Mouse (Mus musculus) brown adipose tissue, adult 24 weeks (tissue): ENCODE measurements at regions not wholly inside any gene's neighbourhood (a gene's known extent, or its start where the extent isn't known, plus 50 kb on each side); places are given as distances from the start of the nearest gene placed in this dataset.

Source experiments
- H3K27ac ChIP-seq: fragments of 200-500 bp; replicated peaks from 2 replicates; pipeline ENCODE4 v1.5.1; 2012; ENCODE audit warnings: low read depth, mild to moderate bottlenecking, low read length
- H3K4me1 ChIP-seq: fragments of 200-500 bp; 2 replicates; pipeline ENCODE4 v1.6.1; 2012; ENCODE audit warnings: low read length, mixed read lengths; ENCODE audit not compliant: control insufficient read depth, insufficient read depth, insufficient read length
- H3K4me3 ChIP-seq: fragments of 200-500 bp; 2 replicates; pipeline ENCODE4 v1.5.1; 2012; ENCODE audit warnings: low read depth, mild to moderate bottlenecking, low read length, moderate library complexity; ENCODE audit not compliant: insufficient read depth

DNA sequence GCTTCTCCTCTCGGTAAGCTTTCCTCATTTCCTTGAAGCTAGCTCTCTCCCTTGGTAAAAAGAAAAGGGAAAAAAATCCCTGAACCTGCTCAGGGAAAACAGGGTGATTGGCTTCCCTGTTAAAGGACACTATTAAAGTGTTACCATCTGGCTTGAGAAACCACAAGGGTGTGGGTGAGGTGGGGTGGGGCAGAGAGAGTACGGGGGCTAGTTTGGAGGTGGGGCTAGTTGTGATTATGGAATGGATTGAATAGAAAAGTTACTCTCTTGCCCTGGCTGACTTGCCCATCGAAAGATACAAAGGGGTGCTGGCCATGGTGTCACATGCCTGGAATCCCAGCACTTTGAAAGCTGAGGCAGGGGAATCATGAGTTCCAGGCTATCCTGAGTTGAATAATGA lies 94.2 kb upstream of the Arhgap32 start:
- H3K4me3 ChIP-seq = no peak overlapping the region
- peak overlapping the region; percentile 93 for H3K27ac ChIP-seq
- H3K4me1 ChIP-seq = peaks cover 6% of the 10 kb centered on the region

DNA sequence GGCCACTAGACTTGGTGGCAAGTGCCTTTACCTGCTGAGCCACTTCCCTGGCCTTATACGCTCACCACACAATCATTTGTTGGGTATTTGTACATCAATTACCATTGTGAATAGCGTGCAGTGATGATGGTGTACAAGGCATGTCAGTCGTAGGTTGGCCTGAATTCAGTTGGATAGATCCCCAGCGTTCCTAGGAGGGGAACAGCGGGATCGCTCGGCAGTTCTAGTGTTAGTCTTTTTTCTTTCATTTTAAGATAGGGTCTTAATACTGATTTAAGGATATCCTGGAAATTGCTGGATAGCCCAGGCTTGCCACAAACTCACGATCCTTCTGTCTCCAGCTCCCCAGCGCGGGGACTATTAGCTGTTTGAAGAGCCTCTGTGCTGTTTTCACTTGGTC lies 92.9 kb upstream of the Arhgap32 start:
- peaks cover 6% of the 10 kb centered on the region for H3K4me1 ChIP-seq
- H3K27ac ChIP-seq = no peak overlapping the region
- H3K4me3 ChIP-seq = no peak overlapping the region

DNA sequence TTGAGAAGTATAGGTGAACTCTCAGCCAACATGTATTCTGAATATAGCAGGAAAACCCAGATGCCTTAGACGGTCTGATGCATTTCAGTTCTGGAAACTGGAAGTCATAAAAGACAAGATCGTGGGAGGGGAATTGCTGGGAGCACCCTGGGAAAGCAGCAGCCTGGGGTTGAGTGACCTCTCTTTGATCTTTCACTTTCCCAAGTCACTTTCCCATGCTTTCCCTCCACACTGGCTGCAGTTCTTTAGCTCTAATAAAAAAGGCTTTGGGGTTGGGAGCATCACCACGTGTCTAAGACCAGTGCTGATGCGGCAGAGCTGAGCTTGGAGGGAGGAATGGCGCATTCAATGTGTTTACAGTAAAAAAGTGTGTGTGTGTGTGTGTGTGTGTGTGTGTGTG lies 91.2 kb upstream of the Arhgap32 start:
- peaks cover 6% of the 10 kb centered on the region for H3K4me1 ChIP-seq
- no peak overlapping the region for H3K4me3 ChIP-seq
- H3K27ac ChIP-seq = 0 out of 2 replicates have a peak overlapping the region, but pooled peaks have one; percentile 28

DNA sequence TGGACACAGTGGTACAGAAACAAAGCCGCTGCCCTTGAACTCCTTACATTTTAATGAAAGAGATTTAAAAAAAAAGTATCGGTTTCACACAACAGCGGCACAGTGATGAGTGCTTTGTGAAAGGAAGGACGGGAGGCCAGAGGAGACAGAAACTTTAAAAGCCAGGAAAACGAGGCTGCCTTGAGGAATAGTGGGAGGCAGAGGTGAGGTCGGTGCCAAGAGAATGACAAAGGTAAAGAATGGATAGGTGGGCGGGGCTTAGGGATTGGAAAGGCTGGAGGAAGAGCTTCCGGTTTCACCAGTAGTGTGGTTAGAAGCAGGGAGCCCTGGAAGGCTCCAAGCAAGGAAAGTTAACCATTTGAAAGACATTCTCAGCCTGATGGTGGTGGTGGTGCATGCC lies 88.0 kb upstream of the Arhgap32 start:
- Histone ChIP-seq H3K4me3 (peak overlapping the region; percentile 25; the same call in 1 of the 2 replicates), H3K4me1 (no peaks in the 10 kb centered on the region), H3K27ac (0 out of 2 replicates have a peak overlapping the region, but pooled peaks have one; percentile 3)

DNA sequence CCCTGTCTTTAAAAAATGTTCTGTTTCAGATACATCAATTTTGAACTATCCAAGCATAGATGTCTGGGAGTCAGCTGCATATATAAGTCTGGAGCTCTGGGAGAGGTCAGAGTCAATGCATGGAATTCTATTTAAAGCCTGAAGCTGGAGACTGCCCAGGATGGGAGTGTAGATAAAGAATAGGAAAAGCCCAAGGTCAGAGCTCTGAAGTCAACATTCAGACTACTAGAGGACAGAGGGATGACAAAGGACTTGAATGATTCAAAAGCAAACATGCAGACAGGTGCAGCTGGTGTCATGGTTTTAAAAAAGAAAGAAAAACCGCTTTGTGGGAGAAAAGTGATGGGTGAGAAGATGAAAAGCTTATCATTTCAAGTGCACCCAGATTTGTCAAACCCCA lies 86.9 kb upstream of the Arhgap32 start:
- H3K27ac ChIP-seq = no peak overlapping the region
- no peaks in the 10 kb centered on the region for H3K4me1 ChIP-seq
- no peak overlapping the region for H3K4me3 ChIP-seq

DNA sequence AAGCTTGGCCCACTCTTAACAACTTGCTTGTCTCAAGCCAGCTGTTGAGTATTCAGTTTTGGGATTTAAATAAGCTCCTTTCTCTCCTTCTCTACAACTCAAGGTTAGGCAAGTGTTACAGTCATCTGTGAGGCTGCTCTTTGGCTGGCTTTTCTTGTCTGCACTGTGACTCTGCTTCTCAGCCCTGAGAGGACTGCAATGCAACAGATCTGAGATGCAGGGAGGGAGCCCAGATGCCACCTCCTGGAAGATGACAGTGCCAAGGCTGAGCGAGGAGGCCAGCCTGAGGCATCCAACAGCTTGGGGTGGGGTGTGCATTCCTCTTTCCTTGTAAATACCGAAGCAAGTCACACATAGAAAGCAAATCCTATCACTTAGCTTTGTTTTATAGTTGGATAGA lies 86.2 kb upstream of the Arhgap32 start:
- Histone ChIP-seq H3K4me1 (no peaks in the 10 kb centered on the region), H3K27ac (no peak overlapping the region), H3K4me3 (no peak overlapping the region)

DNA sequence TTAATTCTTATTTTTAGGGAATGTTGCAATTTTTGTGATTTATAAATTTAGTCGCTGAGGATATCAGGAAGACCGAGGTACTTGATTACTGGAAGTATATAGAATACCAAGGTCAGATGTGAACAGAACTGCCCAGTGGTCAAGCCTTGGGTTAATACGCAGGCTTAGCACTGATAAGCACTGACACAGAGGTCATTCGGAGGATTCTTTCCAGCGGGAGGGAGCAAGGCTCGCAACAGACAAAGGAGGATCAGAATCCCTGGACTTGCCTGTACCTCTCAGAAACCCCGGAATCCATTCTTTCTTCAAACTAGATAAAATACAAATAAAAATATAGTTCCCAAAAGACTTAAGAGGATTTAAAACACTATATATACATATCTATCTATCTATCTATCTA lies 85.7 kb upstream of the Arhgap32 start:
- Histone ChIP-seq H3K4me3 (no peak overlapping the region), H3K4me1 (no peaks in the 10 kb centered on the region), H3K27ac (no peak overlapping the region)

DNA sequence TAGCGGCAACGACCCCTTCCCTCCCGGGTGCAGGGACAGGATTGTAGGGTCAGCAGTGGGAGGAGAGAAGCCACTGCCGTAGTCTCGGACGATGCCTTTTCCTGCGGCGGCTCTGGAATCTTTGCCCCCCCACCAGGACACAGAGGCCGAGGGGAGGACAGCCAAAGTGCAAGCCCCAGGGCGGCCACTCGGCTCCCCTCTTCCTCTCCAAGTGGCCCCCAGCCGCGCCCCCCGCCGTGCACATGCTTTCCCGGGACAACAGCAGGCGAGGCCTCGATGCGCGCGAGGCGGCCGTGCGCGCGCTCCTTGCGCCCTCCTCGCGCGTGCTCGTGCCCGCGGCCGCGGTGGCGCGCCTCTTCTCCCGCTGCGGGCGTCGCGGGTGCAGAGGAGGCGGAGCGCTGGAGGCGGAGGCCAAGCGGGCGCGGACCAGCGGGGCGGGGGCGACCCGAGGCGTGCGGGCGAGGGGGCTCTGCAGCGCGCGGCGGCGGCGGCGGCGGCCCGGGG lies 83.9 kb upstream of the Arhgap32 start:
- peak overlapping the region; percentile 81 for H3K4me3 ChIP-seq
- H3K4me1 ChIP-seq = no peaks in the 10 kb centered on the region
- no peak overlapping the region; the same call in 1 of the 2 replicates for H3K27ac ChIP-seq

DNA sequence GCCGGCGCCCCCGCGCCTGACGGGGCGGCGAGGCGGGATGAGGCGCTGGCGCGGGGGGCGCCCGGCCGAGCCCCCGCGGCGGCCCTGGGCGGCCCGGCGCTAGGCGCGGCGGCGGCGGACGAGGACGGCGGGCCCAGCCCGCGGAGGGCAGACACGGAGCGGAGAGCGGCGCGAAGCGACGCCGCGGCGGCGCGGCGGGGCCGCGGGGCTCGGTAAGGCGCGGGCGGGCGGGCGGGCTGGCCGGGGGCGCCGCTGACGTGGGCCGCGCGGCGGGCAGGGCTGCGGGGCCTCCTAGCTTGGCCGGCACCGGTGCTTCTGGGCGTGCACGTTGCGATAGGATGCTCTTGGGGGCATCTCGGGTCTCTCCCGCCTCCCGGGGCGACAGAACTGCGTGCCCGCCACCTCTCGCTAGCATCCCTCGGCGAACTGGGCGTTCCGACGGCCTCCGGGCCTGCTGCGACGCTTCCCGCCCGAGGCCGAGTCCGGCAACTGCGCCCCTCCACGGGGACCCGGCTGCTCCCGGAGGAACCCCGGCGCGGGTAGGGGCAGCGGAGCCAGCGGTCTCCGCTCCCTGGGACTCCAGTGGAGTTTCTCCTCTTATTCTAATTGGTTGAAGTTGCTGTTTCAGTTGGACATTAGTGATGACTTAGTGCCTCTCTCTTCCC lies 83.3 kb upstream of the Arhgap32 start:
- H3K27ac ChIP-seq = peak overlapping the region; percentile 2; the same call in 1 of the 2 replicates
- H3K4me3 ChIP-seq = peak overlapping the region; percentile 81
- H3K4me1 ChIP-seq = 0 out of 2 replicates have a peak, but pooled peaks cover under 1% of the 10 kb centered on the region

DNA sequence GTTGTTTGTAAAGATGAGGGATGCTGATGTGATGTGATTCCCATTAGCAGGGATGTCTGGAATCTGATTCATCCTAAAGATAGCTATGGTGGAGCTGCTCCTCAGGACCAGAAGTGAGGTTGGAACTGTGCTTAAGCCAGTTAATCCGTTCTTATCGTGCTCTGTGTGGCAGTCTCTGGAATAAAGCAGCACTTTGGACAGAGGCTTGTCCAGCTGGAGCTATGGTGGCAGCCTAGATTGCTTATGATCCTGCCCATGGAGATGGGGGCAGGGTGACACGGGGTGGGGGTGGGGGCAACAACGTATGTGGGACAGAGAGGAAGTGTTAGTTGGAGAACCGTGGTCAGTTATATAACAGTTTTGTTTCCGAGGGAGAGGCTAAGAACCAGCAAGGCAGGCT lies 82.0 kb upstream of the Arhgap32 start:
- Histone ChIP-seq H3K4me3 (peak overlapping the region; percentile 81; the same call in 1 of the 2 replicates), H3K4me1 (0 out of 2 replicates have a peak, but pooled peaks cover 4% of the 10 kb centered on the region), H3K27ac (no peak overlapping the region)

DNA sequence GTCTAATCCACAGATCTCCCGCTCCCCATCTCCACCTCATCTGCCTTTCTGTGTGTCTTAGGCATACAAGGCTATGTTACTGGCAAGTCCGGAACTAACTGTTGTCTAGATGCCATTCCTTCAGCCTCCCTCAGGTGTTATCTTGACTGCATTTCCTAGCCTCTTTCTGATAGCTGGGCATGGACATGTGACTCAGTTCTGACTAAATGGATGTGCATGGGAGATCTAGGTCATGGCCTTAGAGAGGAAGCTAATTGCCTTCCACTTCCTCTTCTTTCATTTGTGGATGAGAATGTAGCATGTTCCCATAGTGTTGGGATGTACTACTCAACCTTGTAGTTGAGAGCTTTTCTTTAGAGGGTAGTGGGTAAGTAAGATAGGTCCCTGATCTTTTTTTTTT lies 75.9 kb upstream of the Arhgap32 start:
- no peak overlapping the region for H3K4me3 ChIP-seq

DNA sequence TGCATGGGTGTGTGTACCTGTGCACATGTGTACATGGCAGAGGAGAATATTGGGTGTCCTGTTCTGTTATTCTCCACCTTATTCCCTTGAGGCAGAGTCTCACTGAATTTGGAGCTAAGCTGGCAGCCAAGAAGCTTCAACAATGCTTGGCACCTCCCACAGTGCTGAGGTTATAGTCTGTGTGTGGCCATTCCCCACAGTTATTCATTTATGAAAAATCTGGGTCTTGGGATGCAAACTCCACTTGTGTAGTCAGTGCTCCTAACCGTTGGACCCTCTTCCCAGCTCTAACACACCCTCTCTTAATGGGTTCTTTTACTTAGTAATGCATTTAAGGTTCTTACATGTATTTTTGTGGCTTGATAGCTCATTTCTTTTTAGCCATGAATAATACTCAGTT lies 72.6 kb upstream of the Arhgap32 start:
- no peak overlapping the region for H3K27ac ChIP-seq
- H3K4me3 ChIP-seq = no peak overlapping the region
- peaks cover 6% of the 10 kb centered on the region for H3K4me1 ChIP-seq

More for the DNA sequence above, 75.9 kb upstream of the Arhgap32 start:
- Histone ChIP-seq H3K27ac (no peak overlapping the region), H3K4me1 (peaks cover 4% of the 10 kb centered on the region; the same call in 1 of the 2 replicates)

DNA sequence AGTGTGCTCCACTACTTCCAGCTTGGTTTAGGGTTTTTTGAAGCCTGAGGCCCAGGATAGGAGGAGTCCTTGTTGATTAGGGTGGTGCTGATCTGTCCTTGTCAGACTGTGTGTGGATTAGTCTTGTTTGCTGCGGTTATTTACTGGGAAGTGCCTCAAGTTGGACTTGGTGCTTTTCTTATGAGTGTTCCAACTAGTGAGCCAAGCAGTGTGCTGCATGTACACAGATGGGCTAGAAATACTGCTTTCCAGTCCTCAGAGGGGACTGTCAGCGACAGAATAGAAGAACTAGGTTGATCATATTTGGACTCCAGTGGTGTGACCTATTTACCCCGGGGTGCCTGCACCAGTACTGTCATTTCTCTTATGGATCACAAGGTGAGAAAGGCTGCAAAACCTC lies 69.1 kb upstream of the Arhgap32 start:
- H3K4me3 ChIP-seq = no peak overlapping the region
- peaks cover 13% of the 10 kb centered on the region for H3K4me1 ChIP-seq
- H3K27ac ChIP-seq = no peak overlapping the region; the same call in 1 of the 2 replicates

DNA sequence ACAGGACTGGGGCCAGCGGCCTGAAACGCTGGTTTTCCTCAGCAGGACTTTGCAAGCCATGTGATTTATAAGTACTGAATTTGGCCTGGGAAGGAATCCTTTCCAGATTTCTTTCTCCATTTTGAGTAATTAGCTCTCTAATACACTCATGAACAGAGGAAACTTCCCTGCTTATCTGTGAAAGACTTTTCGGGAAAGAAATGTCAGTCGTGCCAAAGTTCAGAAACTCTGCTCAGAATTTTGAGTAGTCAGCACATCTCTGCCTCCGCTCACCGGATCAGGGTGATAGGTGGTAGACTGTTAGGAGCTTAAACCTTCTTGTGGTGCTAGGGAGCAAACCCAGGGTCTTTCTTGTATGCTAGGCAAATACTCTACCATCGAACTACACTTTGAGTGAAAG lies 67.0 kb upstream of the Arhgap32 start:
- peak overlapping the region; percentile 43 for H3K27ac ChIP-seq
- H3K4me1 ChIP-seq = peaks cover 19% of the 10 kb centered on the region
- H3K4me3 ChIP-seq = no peak overlapping the region

DNA sequence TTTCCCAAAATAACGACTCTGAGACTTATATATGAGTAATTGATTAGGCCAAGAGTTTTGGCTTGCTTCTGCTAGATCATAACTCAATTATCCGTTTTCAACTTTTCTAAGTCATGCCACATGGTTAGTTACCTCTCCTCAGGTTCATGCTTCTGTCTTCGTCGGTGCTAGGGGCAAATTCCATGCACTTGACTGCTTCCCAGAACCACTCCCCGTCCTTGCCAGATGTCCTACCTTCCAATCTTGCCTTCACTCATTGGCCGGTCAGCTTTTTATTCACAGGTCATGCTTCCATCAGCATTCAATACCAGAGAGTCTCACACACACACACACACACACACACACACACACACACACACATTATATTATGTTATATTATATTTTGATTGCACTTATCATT lies 66.4 kb upstream of the Arhgap32 start:
- Histone ChIP-seq H3K4me1 (peaks cover 19% of the 10 kb centered on the region), H3K4me3 (no peak overlapping the region), H3K27ac (no peak overlapping the region)
